Mouse (Mus musculus): Measurements from ENCODE around the gene Adamts17. TPM values are rescaled to one million over a fixed set of nuclear protein-coding genes. Genes with fewer than 3 reads are reported as not detected.

Gene Adamts17
- polyA plus RNA-seq, 1 experiment from 2014 or later, result 0.06 TPM

- Histone ChIP-seq H3K36me3 (ENCODE audit: control insufficient read depth, insufficient read depth) (no peaks in the 10 kb centered on the region), H3K4me1 (ENCODE audit: control insufficient read depth, low read depth, low read length) (no peaks in the 10 kb centered on the region), H3K27me3 (ENCODE audit: control insufficient read depth, insufficient read depth, low read depth, low read length) (no peaks in the 10 kb centered on the region), H3K9me3 (replicated peaks; ENCODE audit: control insufficient read depth, low read length) (no peaks in the 10 kb centered on the region), H3K9ac (ENCODE audit: low read depth, low read length) (no peak overlapping the region), H3K4me2 (ENCODE audit: low read depth, low read length) (no peak overlapping the region), H3K4me3 (ENCODE audit: low read depth, low read length) (no peak overlapping the region), H3K27ac (ENCODE audit: low read length) (no peak overlapping the region)
- WGBS (ENCODE audit: insufficient replicate concordance), result 57% methylated on average over 2 of the region's 2 CpGs
- no peak for ATAC-seq (ENCODE audit: low read depth)
These were observed 334.1 kb downstream of the Adamts17 start for GRCm38 (mm10) chr7:67173522-67174195.

GRCm38 (mm10) chr7:67183786-67184185, 344.3 kb downstream of the Adamts17 start:
- WGBS (ENCODE audit: insufficient replicate concordance), result 33% methylated on average over 4 of the region's 4 CpGs
- no peak for ATAC-seq (ENCODE audit: low read depth)

DNA sequence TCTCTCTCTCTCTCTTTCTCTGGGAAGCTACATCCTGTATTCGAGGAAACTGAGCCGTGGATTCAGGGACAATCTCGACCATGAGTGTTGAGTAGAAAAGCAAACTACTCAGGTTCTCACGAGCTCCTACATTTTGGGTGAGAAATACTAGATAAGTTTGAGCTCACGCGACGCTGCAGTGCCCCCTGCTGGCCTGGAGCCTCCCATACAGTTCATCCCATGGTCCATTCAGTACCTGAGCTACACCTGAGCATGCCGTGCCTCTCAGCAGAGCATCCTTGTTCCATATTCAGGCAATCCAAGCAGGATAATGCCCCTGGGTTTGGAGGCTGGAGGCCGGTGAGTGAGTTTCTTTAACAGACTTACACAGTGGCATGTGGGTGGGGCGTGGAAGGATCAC, 359.9 kb downstream of the Adamts17 start:
- H3K9me3 ChIP-seq (replicated peaks; ENCODE audit: control insufficient read depth, low read length), result no peaks in the 10 kb centered on the region
- H3K27ac ChIP-seq (ENCODE audit: low read length), result no peak overlapping the region
- no peak overlapping the region for H3K9ac ChIP-seq (ENCODE audit: low read depth, low read length)
- no peak for ATAC-seq (ENCODE audit: low read depth)
- no peak overlapping the region for H3K4me2 ChIP-seq (ENCODE audit: low read depth, low read length)
- no peaks in the 10 kb centered on the region for H3K36me3 ChIP-seq (ENCODE audit: control insufficient read depth, insufficient read depth)
- 16% methylated on average over 10 of the region's 10 CpGs for WGBS (ENCODE audit: insufficient replicate concordance)
- H3K27me3 ChIP-seq (ENCODE audit: control insufficient read depth, insufficient read depth, low read depth, low read length), result no peaks in the 10 kb centered on the region
- H3K4me3 ChIP-seq (ENCODE audit: low read depth, low read length), result no peak overlapping the region
- no peaks in the 10 kb centered on the region for H3K4me1 ChIP-seq (ENCODE audit: control insufficient read depth, low read depth, low read length)

More at GRCm38 (mm10) chr7:67183786-67184185, 344.3 kb downstream of the Adamts17 start:
- Histone ChIP-seq H3K4me1 (ENCODE audit: control insufficient read depth, low read depth, low read length) (no peaks in the 10 kb centered on the region), H3K4me3 (ENCODE audit: low read depth, low read length) (no peak overlapping the region), H3K27ac (ENCODE audit: low read length) (no peak overlapping the region), H3K9me3 (replicated peaks; ENCODE audit: control insufficient read depth, low read length) (no peaks in the 10 kb centered on the region), H3K4me2 (ENCODE audit: low read depth, low read length) (no peak overlapping the region), H3K27me3 (ENCODE audit: control insufficient read depth, insufficient read depth, low read depth, low read length) (no peaks in the 10 kb centered on the region), H3K9ac (ENCODE audit: low read depth, low read length) (no peak overlapping the region), H3K36me3 (ENCODE audit: control insufficient read depth, insufficient read depth) (no peaks in the 10 kb centered on the region)

Other genes with a start within 250 kb of the Adamts17 start
- 3.8 and 4.1 TPM in 2 replicates for gene Asb7, start 150.1 kb upstream of the Adamts17 start, polyA plus RNA-seq (2015; fragmentation: Nextera tagmentation; extraction: Ambion mirVana)
- 2.6 and 2.9 TPM in 2 replicates for gene Lins1, start 149.8 kb upstream of the Adamts17 start, polyA plus RNA-seq (2015; fragmentation: Nextera tagmentation; extraction: Ambion mirVana)
- gene Cers3, start 96.2 kb upstream of the Adamts17 start, polyA plus RNA-seq (2015; fragmentation: Nextera tagmentation; extraction: Ambion mirVana), result 0.02 and 0.08 TPM in 2 replicates